Mouse (Mus musculus): Measurements from ENCODE around the gene Grm7.

Gene Grm7

GRCm38 (mm10) chr6:110645411-110646361, at the start of gene Grm7:
Grm7 (plus strand) TSS chr6:110645581.
- no peak for DNase-seq (ENCODE audit: extremely low read depth, low read depth)

- no peak for DNase-seq (ENCODE audit: extremely low read depth, low read depth)
These were observed 355 bp upstream of the Grm7 start for GRCm38 (mm10) chr6:110645041-110645410.

GRCm38 (mm10) chr6:110646901-110647300, 1.5 kb downstream of the Grm7 start:
- no peak for DNase-seq (ENCODE audit: extremely low read depth, low read depth)

- DNase-seq (ENCODE audit: extremely low read depth, low read depth), result no peak
These were observed 3.8 kb downstream of the Grm7 start for GRCm38 (mm10) chr6:110649227-110649626.

- DNase-seq (ENCODE audit: extremely low read depth, low read depth), result no peak
These were observed 8.1 kb downstream of the Grm7 start for GRCm38 (mm10) chr6:110653361-110654001.

- no peak for DNase-seq (ENCODE audit: extremely low read depth, low read depth)
These were observed 19.1 kb downstream of the Grm7 start for GRCm38 (mm10) chr6:110664436-110664835.

- DNase-seq (ENCODE audit: extremely low read depth, low read depth), result no peak
These were observed 23.1 kb downstream of the Grm7 start for GRCm38 (mm10) chr6:110668447-110668846.

- no peak for DNase-seq (ENCODE audit: extremely low read depth, low read depth)
These were observed 45.6 kb downstream of the Grm7 start for GRCm38 (mm10) chr6:110690954-110691353.

- DNase-seq (ENCODE audit: extremely low read depth, low read depth), result no peak
These were observed 64.4 kb downstream of the Grm7 start for GRCm38 (mm10) chr6:110709763-110710162.

GRCm38 (mm10) chr6:110714943-110715342, 69.6 kb downstream of the Grm7 start:
- no peak for DNase-seq (ENCODE audit: extremely low read depth, low read depth)

- no peak for DNase-seq (ENCODE audit: extremely low read depth, low read depth)
These were observed 78.0 kb downstream of the Grm7 start for GRCm38 (mm10) chr6:110723371-110723770.

- no peak for DNase-seq (ENCODE audit: extremely low read depth, low read depth)
These were observed 88.5 kb downstream of the Grm7 start for GRCm38 (mm10) chr6:110733914-110734313.

- DNase-seq (ENCODE audit: extremely low read depth, low read depth), result no peak
These were observed 98.7 kb downstream of the Grm7 start for GRCm38 (mm10) chr6:110743981-110744670.

GRCm38 (mm10) chr6:110755921-110756320, 110.5 kb downstream of the Grm7 start:
- DNase-seq (ENCODE audit: extremely low read depth, low read depth), result no peak

- DNase-seq (ENCODE audit: extremely low read depth, low read depth), result no peak
These were observed 124.2 kb downstream of the Grm7 start for GRCm38 (mm10) chr6:110769588-110769987.

- DNase-seq (ENCODE audit: extremely low read depth, low read depth), result no peak
These were observed 127.3 kb downstream of the Grm7 start for GRCm38 (mm10) chr6:110772652-110773051.

- no peak for DNase-seq (ENCODE audit: extremely low read depth, low read depth)
These were observed 130.7 kb downstream of the Grm7 start for GRCm38 (mm10) chr6:110776046-110776445.

GRCm38 (mm10) chr6:110785497-110785928, 140.1 kb downstream of the Grm7 start:
- DNase-seq (ENCODE audit: extremely low read depth, low read depth), result no peak

GRCm38 (mm10) chr6:110792696-110793095, 147.3 kb downstream of the Grm7 start:
- no peak for DNase-seq (ENCODE audit: extremely low read depth, low read depth)

- DNase-seq (ENCODE audit: extremely low read depth, low read depth), result no peak
These were observed 162.1 kb downstream of the Grm7 start for GRCm38 (mm10) chr6:110807481-110807880.

GRCm38 (mm10) chr6:110812214-110812613, 166.8 kb downstream of the Grm7 start:
- DNase-seq (ENCODE audit: extremely low read depth, low read depth), result no peak

- DNase-seq (ENCODE audit: extremely low read depth, low read depth), result no peak
These were observed 172.9 kb downstream of the Grm7 start for GRCm38 (mm10) chr6:110818236-110818635.

All from MEL-GATA-1-ER (cell line).